Mouse (Mus musculus) heart, embryonic 13.5 days (tissue): ENCODE data around the gene Mgp. TPM values are rescaled to one million over a fixed set of nuclear protein-coding genes. Genes with fewer than 3 reads are reported as not detected.
A peak's percentile ranks its signal among the peaks of the same experiment; 100 is the strongest.

Experiments used
- ATAC-seq: fragments of 200-750 bp; cut with Nextera tagmentation; 2 replicates; pipeline ENCODE4 v1.8.0; 2017; ENCODE audit warnings: moderate TSS enrichment; ENCODE audit not compliant: insufficient number of reproducible peaks, low FRiP score, low TSS enrichment; ENCODE audit errors: extremely low read depth
- H3K27ac ChIP-seq: fragments of 300-500 bp; sonication (generic); replicated peaks from 2 replicates; pipeline ENCODE4 v1.5.1; 2015; ENCODE audit warnings: moderate library complexity, mild to moderate bottlenecking, inconsistent platforms
- H3K27me3 ChIP-seq: fragments of 300-500 bp; sonication (generic); replicated peaks from 2 replicates; pipeline ENCODE4 v1.6.1; 2015; ENCODE audit warnings: mild to moderate bottlenecking, inconsistent platforms
- H3K36me3 ChIP-seq: fragments of 300-500 bp; sonication (generic); 2 replicates; pipeline ENCODE4 v1.6.1; 2015; ENCODE audit warnings: mild to moderate bottlenecking, inconsistent platforms
- H3K4me1 ChIP-seq: fragments of 300-500 bp; sonication (generic); 2 replicates; pipeline ENCODE4 v1.6.1; 2015; ENCODE audit warnings: inconsistent platforms
- H3K4me2 ChIP-seq: fragments of 300-500 bp; sonication (generic); 2 replicates; pipeline ENCODE4 v1.6.1; 2015; ENCODE audit warnings: inconsistent platforms, mild to moderate bottlenecking, moderate library complexity
- H3K4me3 ChIP-seq: fragments of 300-500 bp; sonication (generic); 2 replicates; pipeline ENCODE4 v1.5.1; 2015; ENCODE audit warnings: moderate library complexity, mild to moderate bottlenecking, inconsistent platforms
- H3K9ac ChIP-seq: fragments of 300-500 bp; sonication (generic); 2 replicates; pipeline ENCODE4 v1.6.1; 2015; ENCODE audit warnings: inconsistent platforms, mild to moderate bottlenecking, moderate library complexity
- H3K9me3 ChIP-seq: fragments of 300-500 bp; sonication (generic); 2 replicates; pipeline ENCODE4 v1.6.1; 2016; ENCODE audit warnings: inconsistent platforms
- WGBS: fragments of 180-500 bp; shearing (Covaris S2); methylation state at CpG from one replicate; pipeline ENCODE4 v1.1.7; 2015; ENCODE audit warnings: mixed read lengths; 5-methylcytosine and 5-hydroxymethylcytosine counted together
- polyA plus RNA-seq: library from polyadenylated mRNA; unstranded; fragments of >200 nt; fragmentation: Nextera tagmentation; extraction: Ambion mirVana; gene quantifications from 2 replicates; pipeline ENCODE4 v1.2.1, GENCODE M21; 2015

Gene Mgp
- polyA plus RNA-seq, 1 experiment from 2014 or later: 310 TPM

DNA sequence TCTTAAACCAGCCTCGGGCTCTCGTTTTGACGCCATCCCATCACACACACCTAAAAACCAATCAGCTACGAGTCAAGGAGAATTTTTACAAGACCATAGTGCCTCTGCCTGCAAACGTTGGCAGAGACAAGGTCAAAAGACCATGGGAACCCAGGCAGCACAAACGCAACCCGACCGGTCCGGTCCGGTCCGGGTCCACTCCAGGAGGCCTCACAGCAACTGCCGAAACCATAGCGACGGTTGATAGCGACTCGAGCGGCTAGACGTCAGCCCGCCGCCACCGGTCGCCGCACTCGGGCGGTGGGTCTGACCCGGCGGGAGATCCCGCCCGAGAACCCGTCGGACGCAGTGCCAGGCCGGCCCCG, 48.1 kb downstream of the Mgp start, which contains the start of gene BC049715:
TSS of gene BC049715 (plus strand) at position 111 of the 365 bp plus-strand sequence.
- ATAC-seq: peak; percentile 45; the same call in 1 of the 2 replicates
- H3K4me2 ChIP-seq: peak within 1 kb of the TSS; percentile 91
- peak within 1 kb of the TSS; percentile 99 for H3K9ac ChIP-seq
- WGBS: under 1% methylated on average over 34 of the region's 34 CpGs
- peak within 1 kb of the TSS; percentile 88 for H3K27ac ChIP-seq
- no peaks in the 10 kb centered on the region for H3K9me3 ChIP-seq
- peak within 1 kb of the TSS; percentile 100 for H3K4me3 ChIP-seq
- peaks cover 18% of the 10 kb centered on the region for H3K4me1 ChIP-seq
- peaks cover 29% of the 10 kb centered on the region for H3K36me3 ChIP-seq
- H3K27me3 ChIP-seq: peaks cover 5% of the 10 kb centered on the region; the same call in 1 of the 2 replicates

DNA sequence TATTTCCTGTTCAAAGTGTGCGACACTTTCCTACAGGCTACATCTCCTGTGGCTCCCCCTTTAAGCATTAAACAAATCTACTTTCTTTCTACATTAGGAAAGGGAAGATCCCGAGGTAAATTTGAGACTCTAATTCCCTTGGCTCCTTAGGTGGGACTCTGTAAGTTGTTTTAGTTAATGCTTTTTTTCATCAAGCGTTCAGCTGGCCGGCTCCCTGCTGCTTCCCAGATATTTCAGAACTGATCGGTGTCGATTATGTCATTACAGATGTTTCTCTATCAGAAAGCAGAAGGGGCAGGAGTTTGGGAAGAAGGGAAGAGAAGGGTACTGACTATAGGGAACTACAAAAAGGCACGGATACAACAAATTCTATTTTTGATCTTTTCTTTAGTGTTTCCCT, 48.5 kb downstream of the Mgp start:
- Histone ChIP-seq H3K4me2 (peak overlapping the region; percentile 91), H3K4me1 (peaks cover 18% of the 10 kb centered on the region), H3K27me3 (peaks cover 5% of the 10 kb centered on the region; the same call in 1 of the 2 replicates), H3K9me3 (no peaks in the 10 kb centered on the region), H3K4me3 (peak overlapping the region; percentile 100), H3K27ac (peak overlapping the region; percentile 88; the same call in 1 of the 2 replicates), H3K9ac (peak overlapping the region; percentile 99), H3K36me3 (peaks cover 33% of the 10 kb centered on the region)
- ATAC-seq: no peak
- 9% methylated on average over 7 of the region's 7 CpGs for WGBS

DNA sequence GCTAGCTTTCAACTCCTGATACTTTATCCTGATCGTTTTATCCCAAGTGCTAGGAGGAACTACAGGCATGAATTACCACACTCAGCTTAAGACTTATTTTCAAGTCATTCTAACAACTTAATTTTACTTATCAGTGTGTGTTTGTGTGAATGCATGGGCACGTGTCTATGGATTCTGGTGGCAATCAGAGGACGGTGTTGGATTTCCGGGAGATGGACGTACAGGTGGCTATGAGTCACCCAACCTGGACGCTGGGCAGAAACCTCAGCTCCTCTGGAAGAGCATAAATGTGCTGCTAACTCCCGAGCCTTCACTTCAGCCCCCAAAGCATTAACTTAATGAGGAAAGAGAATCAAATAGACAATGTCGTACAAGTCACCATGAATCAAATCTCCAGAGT, 50.6 kb downstream of the Mgp start:
- Histone ChIP-seq H3K4me1 (peaks cover 29% of the 10 kb centered on the region), H3K36me3 (peaks cover 54% of the 10 kb centered on the region), H3K9ac (no peak overlapping the region), H3K27me3 (no peaks in the 10 kb centered on the region), H3K4me3 (no peak overlapping the region), H3K9me3 (no peaks in the 10 kb centered on the region), H3K4me2 (no peak overlapping the region), H3K27ac (no peak overlapping the region)
- no peak for ATAC-seq
- WGBS: 92% methylated on average over 8 of the region's 8 CpGs

Other genes with a start within 250 kb of the Mgp start
- 6.3 TPM in 2 replicates for gene Plbd1, start 213.9 kb downstream of the Mgp start, polyA plus RNA-seq
- gene Gucy2c, start 94.1 kb downstream of the Mgp start, polyA plus RNA-seq: 0.04 TPM in 2 replicates
- gene Hist4h4, start 71.4 kb downstream of the Mgp start, polyA plus RNA-seq: 0.11 and 0.34 TPM in 2 replicates
- 75.2 and 81.2 TPM in 2 replicates for gene H2afj, start 67.6 kb downstream of the Mgp start, polyA plus RNA-seq
- gene BC049715, start 48.2 kb downstream of the Mgp start, polyA plus RNA-seq: 1.2 and 1.9 TPM in 2 replicates
- gene Wbp11, start 47.6 kb downstream of the Mgp start, polyA plus RNA-seq: 70.6 and 71.1 TPM in 2 replicates
- 0.20 TPM in 1 of 2 replicates, not detected in the other for gene Smco3, start 40.4 kb downstream of the Mgp start, polyA plus RNA-seq
- gene Art4, start 18.1 kb downstream of the Mgp start, polyA plus RNA-seq: 13.3 and 15.6 TPM in 2 replicates
- gene Erp27, start 46.4 kb upstream of the Mgp start, polyA plus RNA-seq: 0.80 and 0.96 TPM in 2 replicates
- gene Pde6h, start 48.0 kb upstream of the Mgp start, polyA plus RNA-seq: 0.36 TPM in 1 of 2 replicates, not detected in the other
- 85.1 and 86.5 TPM in 2 replicates for gene Arhgdib, start 66.1 kb upstream of the Mgp start, polyA plus RNA-seq